Mouse (Mus musculus) megakaryocyte, embryonic 14.5 days (primary cell): Measurements from ENCODE around the gene Pkdcc.

Experiments used
- FLI1 ChIP-seq: IDR thresholded peaks from 2 replicates; pipeline ENCODE4 v1.6.1; 2012; ENCODE audit warnings: low read length, inconsistent platforms, mixed read lengths
- GATA1 ChIP-seq: IDR thresholded peaks from 3 replicates; pipeline ENCODE4 v1.6.1; 2012; ENCODE audit warnings: mixed read lengths, low read length, inconsistent platforms, borderline replicate concordance

- TF ChIP-seq GATA1, result no peak
- TF ChIP-seq FLI1, result no peak
Measured at GRCm38 (mm10) chr17:83238123-83239058, 23.3 kb downstream of the Pkdcc start.
